Mouse (Mus musculus): ENCODE results near the gene Zer1.
"Not testable (repeated sequence)": the region's sequence is repeated elsewhere in the genome, so short reads cannot be mapped to it uniquely, and the experiment has no call there.

Zer1 gene

GRCm38 (mm10) chr2:30057223-30057904 is 67.0 kb downstream of the Zer1 start, which contains the start of gene Set:
TSS of gene Set (plus strand) at chr2:30057378.
- in situ Hi-C loops (cut with MboI, MseI): no loop called here

- in situ Hi-C loops (cut with MboI, MseI): no loop called here
Observed at GRCm38 (mm10) chr2:30056736-30057135, 67.6 kb downstream of the Zer1 start.

- in situ Hi-C loops (cut with MboI, MseI): not testable (repeated sequence)
Observed at GRCm38 (mm10) chr2:30055310-30055709, 69.1 kb downstream of the Zer1 start.

GRCm38 (mm10) chr2:30051992-30052761 is 72.2 kb downstream of the Zer1 start:
- in situ Hi-C loops (cut with MboI, MseI): no loop called here

- in situ Hi-C loops (cut with MboI, MseI): loop anchor here (5.0 to 10.0 kb wide), 2 partner anchors 42 to 755 kb away; partner anchors contain the start of genes 1700001O22Rik (in 1 of the 2), Ntmt1 (in 1 of the 2) and Zdhhc12 (in 1 of the 2)
Observed at GRCm38 (mm10) chr2:30049831-30050230, 74.6 kb downstream of the Zer1 start.

- in situ Hi-C loops (cut with MboI, MseI): loop anchor here (5.0 to 10.0 kb wide), 2 partner anchors 43 to 756 kb away; partner anchors contain the start of genes 1700001O22Rik (in 1 of the 2), Ntmt1 (in 1 of the 2) and Zdhhc12 (in 1 of the 2)
Observed at GRCm38 (mm10) chr2:30048699-30049388, 75.5 kb downstream of the Zer1 start, which contains the start of gene Wdr34. TSS of gene Wdr34 (minus strand) at chr2:30048881.

- in situ Hi-C loops (cut with MboI, MseI): loop anchor here (5.0 to 10.0 kb wide), 2 partner anchors 44 to 757 kb away; partner anchors contain the start of genes 1700001O22Rik (in 1 of the 2), Ntmt1 (in 1 of the 2) and Zdhhc12 (in 1 of the 2)
Observed at GRCm38 (mm10) chr2:30048101-30048501, 76.3 kb downstream of the Zer1 start.
